Mouse (Mus musculus): Measurements from ENCODE around the gene A530016L24Rik. TPM values are rescaled to one million over a fixed set of nuclear protein-coding genes. Genes with fewer than 3 reads are reported as not detected.

The A530016L24Rik gene
- total and polyA plus RNA-seq, 3 experiments: not detected

DNA sequence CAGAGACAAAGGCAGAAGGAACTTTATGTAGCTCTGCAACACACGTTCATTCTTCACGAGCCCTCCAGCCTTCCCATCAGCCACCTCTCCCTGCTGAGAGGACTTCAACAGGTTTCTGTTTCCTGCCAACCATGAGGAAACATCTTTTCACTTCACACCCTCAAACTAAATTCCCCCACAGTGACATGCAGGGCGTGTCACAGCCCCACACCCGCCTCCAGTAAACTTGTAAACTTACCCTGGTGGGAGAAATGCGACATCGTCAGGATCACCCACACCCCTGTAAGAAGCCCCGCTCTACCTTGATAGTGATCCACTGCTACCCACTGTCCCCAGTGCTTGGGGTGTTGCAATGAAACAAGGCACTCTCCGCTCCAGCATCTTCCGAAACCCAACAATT, 49.1 kb downstream of the A530016L24Rik start:
- H3K79me2 ChIP-seq (replicated peaks; ENCODE audit: control insufficient read depth, extremely low read depth, insufficient read depth, poor library complexity, severe bottlenecking): no peaks in the 10 kb centered on the region
- no peaks in the 10 kb centered on the region for H3K36me3 ChIP-seq (replicated peaks in 1 of 2; ENCODE audit: control insufficient read depth in 1 of 2, insufficient read depth in 1 of 2, low read length in 1 of 2)
- peaks cover 91% of the 10 kb centered on the region for H3K27me3 ChIP-seq (replicated peaks)
- no peaks in the 10 kb centered on the region for H3K9me3 ChIP-seq (replicated peaks; ENCODE audit: low read length)
- no peak overlapping the region for H3K27ac ChIP-seq (ENCODE audit: insufficient read depth, low read depth)
- H3K4me1 ChIP-seq (ENCODE audit: control insufficient read depth in 1 of 2, insufficient read depth in 2 of 2): peaks cover 0 to 4% of the 10 kb centered on the region in 2 experiments; a peak in 2 of 4 replicates
- TF ChIP-seq ZKSCAN1 (IDR thresholded peaks at IDR 0.05; ENCODE audit: borderline replicate concordance, low read depth, low read length) (no peak), TBP (conservative IDR thresholded peaks at IDR 0.05; ENCODE audit: low read depth, low read length) (no peak), JUN (IDR thresholded peaks at IDR 0.05; ENCODE audit: insufficient read depth, low read depth, low read length) (no peak), POLR2A (IDR thresholded peaks at IDR 0.05; ENCODE audit: low read depth, low read length) (no peak), POLR2AphosphoS2 (IDR thresholded peaks at IDR 0.05; ENCODE audit: low read depth, low read length) (no peak), USF1 (IDR thresholded peaks at IDR 0.05; ENCODE audit: low read depth, low read length) (no peak), KAT2A (IDR thresholded peaks at IDR 0.05; ENCODE audit: insufficient replicate concordance, low read length) (no peak), BHLHE40 (IDR thresholded peaks at IDR 0.05; ENCODE audit: low read depth, low read length) (no peak), EP300 (IDR thresholded peaks at IDR 0.05; ENCODE audit: low read length) (no peak), USF2 (conservative IDR thresholded peaks at IDR 0.05; ENCODE audit: low read depth, low read length) (no peak), CTCF (conservative IDR thresholded peaks at IDR 0.05 in 1 of 2, IDR thresholded peaks at IDR 0.05 in 1 of 2; ENCODE audit: low read depth in 2 of 2, low read length in 2 of 2) (no peak), IRF4 (IDR thresholded peaks at IDR 0.05; ENCODE audit: low read depth, low read length) (no peak), NELFE (IDR thresholded peaks at IDR 0.05; ENCODE audit: low read depth, low read length) (no peak), ELF1 (IDR thresholded peaks at IDR 0.05; ENCODE audit: low read depth, low read length) (no peak), JUND (conservative IDR thresholded peaks at IDR 0.05; ENCODE audit: low read depth, low read length) (no peak), MEF2A (IDR thresholded peaks at IDR 0.05; ENCODE audit: borderline replicate concordance, low read depth, low read length) (no peak), UBTF (IDR thresholded peaks at IDR 0.05; ENCODE audit: low read depth, low read length) (no peak)
- no peak overlapping the region for H3K4me3 ChIP-seq (replicated peaks in 1 of 3; ENCODE audit: low read depth in 2 of 3, low read length in 2 of 3, poor library complexity in 1 of 3)
- dilution Hi-C loops (cut with MboI; ENCODE audit: extremely low pct_ligation_motif_present, extremely low pct_unique_long_range_greater_than_20kb, low sequenced_read_pairs): no loop called here
- in situ Hi-C loops (cut with MboI; ENCODE audit: low pct_ligation_motif_present, low pct_unique_long_range_greater_than_20kb, low sequenced_read_pairs): loop anchor here (10.0 kb wide), 1 partner anchor 394 kb away; the partner anchor contains the start of gene Kif26a
- no peak overlapping the region for H3K9ac ChIP-seq (ENCODE audit: insufficient read depth, low read depth)
- no peak overlapping the region for H3K4me2 ChIP-seq (ENCODE audit: insufficient read depth, low read depth, poor library complexity, severe bottlenecking)
- no peak for DNase-seq (ENCODE audit: extremely low read depth)

DNA sequence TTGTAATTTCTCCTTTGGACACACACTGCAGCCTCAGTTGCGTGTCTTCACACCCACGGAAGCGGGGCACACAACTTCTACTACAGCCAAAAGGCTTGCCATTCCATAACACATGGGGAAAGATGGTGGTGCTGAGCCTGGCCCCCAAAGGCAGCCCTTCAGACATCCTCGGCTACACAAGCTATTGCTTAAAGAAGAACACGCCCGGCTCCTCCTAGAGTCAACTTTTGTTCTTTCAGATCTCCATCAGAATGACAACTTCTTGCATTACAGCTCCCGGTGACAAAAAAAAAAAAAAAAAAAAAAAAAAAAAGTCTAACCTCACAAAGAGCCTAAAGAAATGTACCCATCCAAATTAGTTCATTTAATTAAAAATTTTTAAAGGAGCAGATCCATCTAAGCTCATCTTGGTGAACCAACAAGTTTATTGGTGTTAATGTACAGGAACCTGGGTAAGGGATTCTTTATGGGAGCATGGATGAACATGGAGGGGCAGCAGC, 50.3 kb downstream of the A530016L24Rik start:
- dilution Hi-C loops (cut with MboI; ENCODE audit: extremely low pct_ligation_motif_present, extremely low pct_unique_long_range_greater_than_20kb, low sequenced_read_pairs): no loop called here
- H3K27me3 ChIP-seq (replicated peaks): peaks cover 80% of the 10 kb centered on the region
- in situ Hi-C loops (cut with MboI; ENCODE audit: low pct_ligation_motif_present, low pct_unique_long_range_greater_than_20kb, low sequenced_read_pairs): loop anchor here (10.0 kb wide), 1 partner anchor 395 kb away; the partner anchor contains the start of gene Kif26a

More for the DNA sequence above, 50.3 kb downstream of the A530016L24Rik start:
- H3K4me2 ChIP-seq (ENCODE audit: insufficient read depth, low read depth, poor library complexity, severe bottlenecking): no peak overlapping the region
- TF ChIP-seq JUND (conservative IDR thresholded peaks at IDR 0.05; ENCODE audit: low read depth, low read length) (no peak), CTCF (conservative IDR thresholded peaks at IDR 0.05 in 1 of 2, IDR thresholded peaks at IDR 0.05 in 1 of 2; ENCODE audit: low read depth in 2 of 2, low read length in 2 of 2) (no peak), HCFC1 (IDR thresholded peaks at IDR 0.05; ENCODE audit: low read depth, low read length) (no peak), ZKSCAN1 (IDR thresholded peaks at IDR 0.05; ENCODE audit: borderline replicate concordance, low read depth, low read length) (no peak), CHD2 (IDR thresholded peaks at IDR 0.05; ENCODE audit: low read length) (no peak), ZNF384 (IDR thresholded peaks at IDR 0.05; ENCODE audit: low read depth, low read length) (no peak), TCF12 (IDR thresholded peaks at IDR 0.05; ENCODE audit: low read depth, low read length) (no peak)
- H3K4me1 ChIP-seq (ENCODE audit: control insufficient read depth in 1 of 2, insufficient read depth in 2 of 2): peaks cover 0 to 10% of the 10 kb centered on the region in 2 experiments; a peak in 2 of 4 replicates
- no peak for DNase-seq (ENCODE audit: extremely low read depth)
- no peak overlapping the region for H3K27ac ChIP-seq (ENCODE audit: insufficient read depth, low read depth)
- H3K79me2 ChIP-seq (replicated peaks; ENCODE audit: control insufficient read depth, extremely low read depth, insufficient read depth, poor library complexity, severe bottlenecking): no peaks in the 10 kb centered on the region
- H3K4me3 ChIP-seq (replicated peaks in 1 of 3; ENCODE audit: low read depth in 2 of 3, low read length in 2 of 3, poor library complexity in 1 of 3): no peak overlapping the region
- H3K9ac ChIP-seq (ENCODE audit: insufficient read depth, low read depth): no peak overlapping the region
- H3K36me3 ChIP-seq (replicated peaks in 1 of 2; ENCODE audit: control insufficient read depth in 1 of 2, insufficient read depth in 1 of 2, low read length in 1 of 2): no peaks in the 10 kb centered on the region
- H3K9me3 ChIP-seq (replicated peaks; ENCODE audit: low read length): no peaks in the 10 kb centered on the region

All from CH12.LX (cell line).